Mouse (Mus musculus) liver, adult 2 months (tissue): ENCODE measurements at regions not wholly inside any gene's neighbourhood (a gene's known extent, or its start where the extent isn't known, plus 50 kb on each side); places are given as distances from the start of the nearest gene placed in this dataset.

ENCODE experiments used
- CTCF ChIP-seq: fragments of 200-500 bp; IDR thresholded peaks from 2 replicates; pipeline ENCODE4 v1.5.1; 2011; ENCODE audit warnings: low read depth, low read length, control low read depth
- POLR2A ChIP-seq: fragments of 200-500 bp; IDR thresholded peaks from 2 replicates; pipeline ENCODE4 v1.6.1; 2011; ENCODE audit warnings: low read length, control low read depth; ENCODE audit not compliant: insufficient read depth; ENCODE audit errors: extremely low read depth

GRCm38 (mm10) chr9:113488651-113489050 lies 219.4 kb downstream of the Pdcd6ip start:
- TF ChIP-seq POLR2A (no peak), CTCF (no peak)
